Mouse (Mus musculus): ENCODE results near the gene Zdhhc7.

- TF ChIP-seq MYC (IDR thresholded peaks at IDR 0.05; ENCODE audit: low read depth, low read length): no peak
- no peak for TF ChIP-seq POLR2A (IDR thresholded peaks at IDR 0.05; ENCODE audit: low read depth, low read length)
- TF ChIP-seq TBP (conservative IDR thresholded peaks at IDR 0.05; ENCODE audit: low read depth, low read length): no peak
- TF ChIP-seq CTCF (conservative IDR thresholded peaks at IDR 0.05 in 1 of 2, IDR thresholded peaks at IDR 0.05 in 1 of 2; ENCODE audit: low read depth in 2 of 2, low read length in 2 of 2): no peak
- no peak for TF ChIP-seq ZNF384 (IDR thresholded peaks at IDR 0.05; ENCODE audit: low read depth, low read length)
- TF ChIP-seq CHD2 (IDR thresholded peaks at IDR 0.05; ENCODE audit: low read length): no peak
- TF ChIP-seq ZKSCAN1 (IDR thresholded peaks at IDR 0.05; ENCODE audit: borderline replicate concordance, low read depth, low read length): no peak
These were observed 43.5 kb upstream of the Zdhhc7 start for GRCm38 (mm10) chr8:120144652-120145301.

All from CH12.LX (cell line).